Mouse (Mus musculus): ENCODE measurements at regions not wholly inside any gene's neighbourhood (a gene's known extent, or its start where the extent isn't known, plus 50 kb on each side); places are given as distances from the start of the nearest gene placed in this dataset.

DNA sequence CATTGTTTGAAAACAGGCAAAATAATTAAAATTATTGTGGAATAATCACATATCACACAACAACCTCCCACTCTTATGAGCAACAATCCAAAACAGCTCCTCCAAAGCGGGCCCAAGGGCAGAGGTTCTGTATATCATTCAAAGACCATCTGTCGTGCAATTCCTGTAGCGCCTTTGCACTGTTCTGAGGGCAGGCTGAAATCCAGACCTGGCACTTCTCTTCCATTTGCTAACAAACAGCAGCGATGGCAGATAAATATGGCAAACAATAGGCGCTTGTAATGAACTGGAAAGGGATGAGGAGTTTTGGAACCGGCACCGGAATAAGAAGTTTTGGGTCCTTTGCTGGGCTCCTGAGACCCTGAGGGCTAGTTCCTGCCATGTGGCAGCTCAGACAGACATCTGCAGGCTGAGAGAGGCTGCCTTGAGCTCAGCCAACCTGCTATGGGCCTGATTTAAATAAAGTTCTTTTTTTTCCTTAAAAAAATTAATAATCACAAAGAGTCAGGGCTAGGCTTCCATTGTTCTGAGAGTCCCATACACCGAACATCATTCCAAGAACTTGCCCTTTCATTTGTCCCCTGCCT is 172.0 kb downstream of the Faxc start:
- Histone ChIP-seq H3K27ac (ENCODE audit: control insufficient read depth, low read depth, low read length) (no peak overlapping the region), H3K9me3 (replicated peaks; ENCODE audit: insufficient read depth, low read length) (no peaks in the 10 kb centered on the region), H3K4me3 (ENCODE audit: control insufficient read depth in 1 of 2, insufficient read depth in 1 of 2, low read depth in 2 of 2, low read length in 2 of 2) (no peak overlapping the region), H3K4me1 (ENCODE audit: control insufficient read depth in 1 of 2, insufficient read depth in 2 of 2, low read length in 2 of 2) (no peaks in the 10 kb centered on the region), H3K36me3 (ENCODE audit: control insufficient read depth in 1 of 2, insufficient read depth in 2 of 2, low read length in 2 of 2) (no peaks in the 10 kb centered on the region), H3K27me3 (ENCODE audit: control insufficient read depth in 1 of 2, insufficient read depth in 2 of 2, low read length in 2 of 2) (no peaks in the 10 kb centered on the region), H3K79me2 (ENCODE audit: control insufficient read depth, insufficient read depth, low read length, poor library complexity) (no peaks in the 10 kb centered on the region), H3K9ac (ENCODE audit: control insufficient read depth, low read depth, low read length, poor library complexity, severe bottlenecking) (no peak overlapping the region)
- DNase-seq (ENCODE audit: low read depth, low spot score): no peak
- no peak for TF ChIP-seq EP300 (IDR thresholded peaks at IDR 0.05; ENCODE audit: low read depth in 1 of 2, low read length in 2 of 2)
- TF ChIP-seq TBP (IDR thresholded peaks at IDR 0.05; ENCODE audit: low read depth, low read length): no peak
- no peak for TF ChIP-seq TCF12 (IDR thresholded peaks at IDR 0.05; ENCODE audit: low read depth, low read length)
- TF ChIP-seq RAD21 (IDR thresholded peaks at IDR 0.05; ENCODE audit: low read depth, low read length): no peak
- TF ChIP-seq ELF1 (IDR thresholded peaks at IDR 0.05; ENCODE audit: low read depth, low read length): no peak
- no peak for TF ChIP-seq HCFC1 (IDR thresholded peaks at IDR 0.05; ENCODE audit: low read depth, low read length)
- no peak for TF ChIP-seq USF1 (IDR thresholded peaks at IDR 0.05; ENCODE audit: low read depth, low read length)

DNA sequence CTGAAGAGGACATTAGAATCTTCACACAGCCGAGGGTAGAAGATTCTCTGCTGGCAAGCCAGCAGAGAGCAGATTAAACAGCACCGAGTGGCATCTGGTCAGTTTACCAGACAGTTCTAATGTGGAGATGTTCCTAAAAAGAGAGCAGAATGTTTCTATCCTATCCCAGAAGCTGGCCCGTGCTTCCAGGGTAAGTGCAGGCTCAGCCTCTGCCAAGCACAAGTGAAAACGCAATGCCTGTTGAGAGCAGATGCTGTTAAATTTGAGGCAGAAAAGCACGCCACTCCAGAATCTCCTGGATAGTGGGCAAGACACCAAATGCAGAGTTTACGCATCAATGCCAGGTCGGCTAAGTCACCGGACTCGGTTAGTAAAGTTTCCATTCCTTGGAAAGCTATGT is 175.8 kb downstream of the Faxc start:
- TF ChIP-seq USF2 (IDR thresholded peaks at IDR 0.05; ENCODE audit: borderline replicate concordance in 1 of 2, insufficient read depth in 1 of 2, low read depth in 1 of 2, low read length in 2 of 2) (no peak), ZKSCAN1 (IDR thresholded peaks at IDR 0.05; ENCODE audit: low read depth, low read length) (no peak), TBP (IDR thresholded peaks at IDR 0.05; ENCODE audit: low read depth, low read length) (no peak), POLR2AphosphoS5 (IDR thresholded peaks at IDR 0.05; ENCODE audit: borderline replicate concordance, low read depth, low read length) (no peak), NRF1 (IDR thresholded peaks at IDR 0.05; ENCODE audit: insufficient read depth, low read depth, low read length, poor library complexity, severe bottlenecking) (no peak), MXI1 (IDR thresholded peaks at IDR 0.05; ENCODE audit: low read depth, low read length) (no peak), E2F4 (IDR thresholded peaks at IDR 0.05; ENCODE audit: borderline replicate concordance, low read depth, low read length) (no peak), UBTF (IDR thresholded peaks at IDR 0.05; ENCODE audit: borderline replicate concordance, insufficient read depth, low read depth, low read length) (no peak), BHLHE40 (IDR thresholded peaks at IDR 0.05; ENCODE audit: borderline replicate concordance, low read depth, low read length) (no peak), RCOR1 (IDR thresholded peaks at IDR 0.05; ENCODE audit: low read depth, low read length) (no peak), TCF12 (IDR thresholded peaks at IDR 0.05; ENCODE audit: low read depth, low read length) (no peak)
- Histone ChIP-seq H3K27me3 (ENCODE audit: control insufficient read depth in 1 of 2, insufficient read depth in 2 of 2, low read length in 2 of 2) (no peaks in the 10 kb centered on the region), H3K9ac (ENCODE audit: control insufficient read depth, low read depth, low read length, poor library complexity, severe bottlenecking) (no peak overlapping the region), H3K4me3 (ENCODE audit: control insufficient read depth in 1 of 2, insufficient read depth in 1 of 2, low read depth in 2 of 2, low read length in 2 of 2) (no peak overlapping the region), H3K4me1 (ENCODE audit: control insufficient read depth in 1 of 2, insufficient read depth in 2 of 2, low read length in 2 of 2) (no peaks in the 10 kb centered on the region), H3K79me2 (ENCODE audit: control insufficient read depth, insufficient read depth, low read length, poor library complexity) (no peaks in the 10 kb centered on the region), H3K36me3 (ENCODE audit: control insufficient read depth in 1 of 2, insufficient read depth in 2 of 2, low read length in 2 of 2) (no peaks in the 10 kb centered on the region), H3K27ac (ENCODE audit: control insufficient read depth, low read depth, low read length) (no peak overlapping the region), H3K9me3 (replicated peaks; ENCODE audit: insufficient read depth, low read length) (no peaks in the 10 kb centered on the region)
- DNase-seq (ENCODE audit: low read depth, low spot score): no peak

Measured in MEL (cell line).